Comparison of ENCODE assay signal across 8 mouse cellular contexts in genomic region chr6:77243541-77244231, GRCm38 (mm10). TPM values are rescaled to one million over a fixed set of nuclear protein-coding genes. Genes with fewer than 3 reads are reported as not detected.
A peak's percentile ranks its signal among the peaks of the same experiment; 100 is the strongest.
DNase-seq lines count a peak whose midpoint lies in the region; ATAC-seq and TF ChIP-seq lines count a peak whose summit lies in the region.

No protein-coding gene starts in this region.

- H3K9ac ChIP-seq in kidney, embryonic 15.5 days, result no peak overlapping the region
- peak overlapping the region; percentile 68 for H3K9ac ChIP-seq in hindbrain, embryonic 11.5 days (ENCODE audit: low read depth, low read length)
- peak overlapping the region; percentile 73 for H3K9ac ChIP-seq in neural tube, embryonic 15.5 days (replicated peaks)

- WGBS in kidney, embryonic 15.5 days, result under 1% methylated on average over 43 of the region's 43 CpGs
- under 1% methylated on average over 43 of the region's 43 CpGs for WGBS in hindbrain, embryonic 11.5 days
- WGBS in neural tube, embryonic 15.5 days, result under 1% methylated on average over 43 of the region's 43 CpGs
- 1% methylated on average over 43 of the region's 43 CpGs for WGBS in lung, adult 2 months

- H3K4me2 ChIP-seq in kidney, embryonic 15.5 days, result peak overlapping the region; percentile 92
- peak overlapping the region; percentile 94 for H3K4me2 ChIP-seq in hindbrain, embryonic 11.5 days (replicated peaks; ENCODE audit: low read depth, low read length)
- H3K4me2 ChIP-seq in neural tube, embryonic 15.5 days, result peak overlapping the region; percentile 92

- ATAC-seq in kidney, embryonic 15.5 days (replicated peaks; ENCODE audit: low FRiP score), result peak; percentile 67
- peak; percentile 86 for ATAC-seq in hindbrain, embryonic 11.5 days (ENCODE audit: low FRiP score)
- ATAC-seq in neural tube, embryonic 15.5 days (ENCODE audit: low FRiP score), result peak; percentile 60
- ATAC-seq in activated CD4-positive, CD25-positive, alpha-beta regulatory T cell, adult 4 months, result no peak

- TF ChIP-seq POLR2A in lung, adult 2 months (IDR thresholded peaks at IDR 0.05; ENCODE audit: borderline replicate concordance, extremely low read depth, low read depth, low read length), result no peak

- H3K9me3 ChIP-seq in kidney, embryonic 15.5 days (replicated peaks), result no peaks in the 10 kb centered on the region
- no peaks in the 10 kb centered on the region for H3K9me3 ChIP-seq in hindbrain, embryonic 11.5 days (ENCODE audit: control insufficient read depth, low read length)
- no peaks in the 10 kb centered on the region for H3K9me3 ChIP-seq in neural tube, embryonic 15.5 days (replicated peaks)

- H3K27ac ChIP-seq in kidney, embryonic 15.5 days, result no peak overlapping the region
- peak overlapping the region; percentile 79 for H3K27ac ChIP-seq in hindbrain, embryonic 11.5 days (ENCODE audit: low read depth, low read length)
- H3K27ac ChIP-seq in neural tube, embryonic 15.5 days (replicated peaks), result peak overlapping the region; percentile 90

- peak overlapping the region; percentile 53 for H3K4me3 ChIP-seq in kidney, embryonic 15.5 days (replicated peaks)
- peak overlapping the region; percentile 46 for H3K4me3 ChIP-seq in hindbrain, embryonic 11.5 days (ENCODE audit: low read depth, low read length)
- peak overlapping the region; percentile 66 for H3K4me3 ChIP-seq in neural tube, embryonic 15.5 days (replicated peaks)
- no peak overlapping the region for H3K4me3 ChIP-seq in lung, adult 2 months (replicated peaks; ENCODE audit: extremely low read depth, low read depth, low read length)

- no peak for DNase-seq in kidney, adult 18-20 months
- DNase-seq in cerebellum, postnatal 36 days, result peak; percentile 49 to 50
- DNase-seq in hindbrain, embryonic 11.5 days (ENCODE audit: low spot score), result peak; percentile 76
- DNase-seq in left cerebral cortex, postnatal 25 days (ENCODE audit: low spot score in 2 of 2), result peak; percentile 55 to 67
- no peak for DNase-seq in lung, adult 2 months

- intact Hi-C loops in left cerebral cortex, postnatal 25 days (cut with DNase I), result loop anchor here (5.0 to 10.0 kb wide), 2 partner anchors 329 to 549 kb away; no protein-coding TSS in a partner anchor

- TF ChIP-seq CTCF in lung, adult 2 months (IDR thresholded peaks at IDR 0.05; ENCODE audit: insufficient read depth, low read length), result no peak

- peaks cover 24% of the 10 kb centered on the region for H3K4me1 ChIP-seq in kidney, embryonic 15.5 days
- no peaks in the 10 kb centered on the region for H3K4me1 ChIP-seq in hindbrain, embryonic 11.5 days (replicated peaks; ENCODE audit: control insufficient read depth, insufficient read depth, low read length)
- H3K4me1 ChIP-seq in neural tube, embryonic 15.5 days, result peaks cover 30% of the 10 kb centered on the region
- no peaks in the 10 kb centered on the region for H3K4me1 ChIP-seq in lung, adult 2 months (ENCODE audit: control insufficient read depth, insufficient read depth, low read length)

- H3K27me3 ChIP-seq in kidney, embryonic 15.5 days, result peaks cover 70% of the 10 kb centered on the region
- H3K27me3 ChIP-seq in hindbrain, embryonic 11.5 days (ENCODE audit: control insufficient read depth, insufficient read depth, low read length), result peaks cover 16% of the 10 kb centered on the region
- H3K27me3 ChIP-seq in neural tube, embryonic 15.5 days (replicated peaks), result 0 out of 2 replicates have a peak, but pooled peaks cover 3% of the 10 kb centered on the region

- H3K36me3 ChIP-seq in kidney, embryonic 15.5 days, result no peaks in the 10 kb centered on the region
- no peaks in the 10 kb centered on the region for H3K36me3 ChIP-seq in hindbrain, embryonic 11.5 days (ENCODE audit: control insufficient read depth, insufficient read depth, low read length)
- no peaks in the 10 kb centered on the region for H3K36me3 ChIP-seq in neural tube, embryonic 15.5 days

RNA-seq across cellular contexts. Expression of gene Lrrtm1, which starts 1.2 kb away (rescaled TPM):
- polyA plus RNA-seq in kidney, embryonic 15.5 days (2015; fragmentation: Nextera tagmentation; extraction: Ambion mirVana), result 6.8 and 6.9 TPM in 2 replicates
- 8.6 and 9.9 TPM in 2 replicates for polyA plus RNA-seq in hindbrain, embryonic 11.5 days (2014; fragmentation: Nextera tagmentation; extraction: Ambion mirVana)
- total RNA-seq in left cerebral cortex, postnatal 25 days (2021), result 10 to 100 TPM; 65.3 to 81.2 TPM
- polyA plus RNA-seq in neural tube, embryonic 15.5 days (2015; fragmentation: Nextera tagmentation; extraction: Ambion mirVana), result 52.5 and 66.3 TPM in 2 replicates
- not detected for polyA plus RNA-seq in activated CD4-positive, CD25-positive, alpha-beta regulatory T cell, adult 4 months (2017; shearing (Covaris generic))
- polyA plus RNA-seq in lung, adult 2 months (2012; rRNA removed), result 0.15 TPM in 1 of 2 replicates, not detected in the other

Comparison
In these comparisons a context has a peak if more than half of its experiments do, and no peak if none do; other contexts are left out.
1. DNase-seq: peak in cerebellum, postnatal 36 days (2 of 2), hindbrain, embryonic 11.5 days (single experiment) and left cerebral cortex, postnatal 25 days (2 of 2); none in kidney, adult 18-20 months (single experiment) and lung, adult 2 months (single experiment).
2. Peak in every context shown above with its lines, with median percentiles within 50 percentile points of each other: H3K4me2 ChIP-seq.